ENCODE assay signal across 9 mouse cellular contexts in genomic region chr2:18690055-18690691, GRCm38 (mm10). TPM values are rescaled to one million over a fixed set of nuclear protein-coding genes. Genes with fewer than 3 reads are reported as not detected.
A peak's percentile ranks its signal among the peaks of the same experiment; 100 is the strongest.
DNase-seq lines count a peak whose midpoint lies in the region; ATAC-seq and TF ChIP-seq lines count a peak whose summit lies in the region.
"Had no signal": no experiment of that assay in that cellular context is flagged by ENCODE, and none has a peak within 500 bp of the region (broad histone marks: within the 10 kb centered on the region; RNA-seq: fewer than 3 reads in every experiment).

No protein-coding gene starts in this region.

- H3K27ac ChIP-seq in gastrocnemius, adult 2 months, result no peak overlapping the region
- H3K27ac ChIP-seq in heart, embryonic 16.5 days (ENCODE audit: low read length), result no peak overlapping the region
- H3K27ac ChIP-seq in midbrain, embryonic 12.5 days (replicated peaks), result no peak overlapping the region

- H3K4me2 ChIP-seq in heart, embryonic 16.5 days (ENCODE audit: low read depth, low read length), result peak overlapping the region; percentile 74
- peak overlapping the region; percentile 87 for H3K4me2 ChIP-seq in midbrain, embryonic 12.5 days (replicated peaks)

- peak; percentile 39 for DNase-seq in gastrocnemius, adult 2 months
- no peak for DNase-seq in gastrocnemius, adult 8-10 months (ENCODE audit: low spot score in 2 of 2)
- peak; percentile 57 to 60 for DNase-seq in layer of hippocampus, postnatal 36 days
- DNase-seq in testis, postnatal 14 days (ENCODE audit: low spot score), result peak; percentile 66

- no peak for TF ChIP-seq CTCF in gastrocnemius, adult 2 months (IDR thresholded peaks at IDR 0.05)

- no peaks in the 10 kb centered on the region for H3K36me3 ChIP-seq in heart, embryonic 16.5 days (ENCODE audit: control insufficient read depth, insufficient read depth)
- no peaks in the 10 kb centered on the region for H3K36me3 ChIP-seq in midbrain, embryonic 12.5 days

- WGBS in heart, embryonic 16.5 days, result 1% methylated on average over 56 of the region's 58 CpGs
- under 1% methylated on average over 55 of the region's 58 CpGs for WGBS in midbrain, embryonic 12.5 days

- H3K4me3 ChIP-seq in gastrocnemius, adult 2 months, result peak overlapping the region; percentile 74
- peak overlapping the region; percentile 61 for H3K4me3 ChIP-seq in heart, embryonic 16.5 days (ENCODE audit: low read length)
- H3K4me3 ChIP-seq in midbrain, embryonic 12.5 days, result peak overlapping the region; percentile 53

- peaks cover 7% of the 10 kb centered on the region for H3K9me3 ChIP-seq in heart, embryonic 16.5 days (replicated peaks; ENCODE audit: control insufficient read depth, low read length)
- no peaks in the 10 kb centered on the region for H3K9me3 ChIP-seq in midbrain, embryonic 12.5 days

- peak overlapping the region; percentile 62; the same call in 1 of the 2 replicates for H3K9ac ChIP-seq in heart, embryonic 16.5 days (ENCODE audit: low read length)
- peak overlapping the region; percentile 59 for H3K9ac ChIP-seq in midbrain, embryonic 12.5 days (replicated peaks)

- H3K27me3 ChIP-seq in heart, embryonic 16.5 days (ENCODE audit: control insufficient read depth, insufficient read depth, low read length), result peaks cover 49% of the 10 kb centered on the region
- peaks cover 67% of the 10 kb centered on the region for H3K27me3 ChIP-seq in midbrain, embryonic 12.5 days
- H3K27me3 ChIP-seq: Patski had no signal

- ATAC-seq in CD4-positive, CD25-positive, alpha-beta regulatory T cell, adult 4 months, result peak; percentile 19
- peak; percentile 20 for ATAC-seq in common myeloid progenitor, adult 5-6 weeks (replicated peaks; ENCODE audit: low read depth, poor library complexity, severe bottlenecking)
- no peak for ATAC-seq in heart, embryonic 16.5 days (replicated peaks; ENCODE audit: extremely low read depth, insufficient read depth, low FRiP score)
- ATAC-seq in midbrain, embryonic 12.5 days (ENCODE audit: low FRiP score, low read depth), result peak; percentile 76
- ATAC-seq: Patski had no signal

- H3K4me1 ChIP-seq in heart, embryonic 16.5 days (ENCODE audit: control insufficient read depth, insufficient read depth, low read length), result peaks cover 17% of the 10 kb centered on the region
- H3K4me1 ChIP-seq in midbrain, embryonic 12.5 days, result peaks cover 30% of the 10 kb centered on the region

- intact Hi-C loops in gastrocnemius, adult 2 months (cut with DNase I), result loop anchor here (10.0 kb wide), 1 partner anchor 665 kb away; no protein-coding TSS in a partner anchor

RNA-seq across cellular contexts. Expression of gene Spag6, which starts 3.7 kb away (rescaled TPM):
- total RNA-seq in gastrocnemius, adult 2 months (2021), result 1 to 10 TPM; 1.2 to 1.5 TPM
- total RNA-seq in gastrocnemius, adult 8-10 months (2022), result 1 to 10 TPM in 3 of 4 experiments, under 1 TPM in 1; 0.85 to 1.6 (median 1.2) TPM
- polyA plus RNA-seq in CD4-positive, CD25-positive, alpha-beta regulatory T cell, adult 4 months (2017; shearing (Covaris generic)), result not detected
- not detected in 2 replicates for total RNA-seq in common myeloid progenitor, adult 5-6 weeks (2017)
- 0.26 TPM in 1 of 2 replicates, not detected in the other for polyA plus RNA-seq in heart, embryonic 16.5 days (2015; fragmentation: Nextera tagmentation; extraction: Ambion mirVana)
- total RNA-seq in layer of hippocampus, postnatal 36 days (2021), result 1 to 10 TPM; 3.0 to 5.3 TPM
- polyA plus RNA-seq in midbrain, embryonic 12.5 days (2016; fragmentation: Nextera tagmentation; extraction: Ambion mirVana), result 0.32 and 0.35 TPM in 2 replicates

RNA-seq across cellular contexts. Expression of gene Bmi1, which starts 13.4 kb away (rescaled TPM):
- total RNA-seq in gastrocnemius, adult 2 months (2021), result 10 to 100 TPM; 48.2 to 53.5 TPM
- 10 to 100 TPM; 60.4 to 80.9 (median 68.8) TPM for total RNA-seq in gastrocnemius, adult 8-10 months (2022)
- 10 to 100 TPM; 10.6 to 14.4 TPM for polyA plus RNA-seq in CD4-positive, CD25-positive, alpha-beta regulatory T cell, adult 4 months (2017; shearing (Covaris generic))
- total RNA-seq in common myeloid progenitor, adult 5-6 weeks (2017), result 52.6 and 53.6 TPM in 2 replicates
- 13.8 and 15.8 TPM in 2 replicates for polyA plus RNA-seq in heart, embryonic 16.5 days (2015; fragmentation: Nextera tagmentation; extraction: Ambion mirVana)
- total RNA-seq in layer of hippocampus, postnatal 36 days (2021), result 10 to 100 TPM; 58.4 to 67.5 TPM
- polyA plus RNA-seq in midbrain, embryonic 12.5 days (2016; fragmentation: Nextera tagmentation; extraction: Ambion mirVana), result 36.4 and 44.4 TPM in 2 replicates

RNA-seq across cellular contexts. Expression of gene Commd3, which starts 18.0 kb away (rescaled TPM):
- total RNA-seq in gastrocnemius, adult 2 months (2021), result 100 to 1,000 TPM in 1 of 2 experiments, 10 to 100 TPM in 1; 83.3 to 100 TPM
- 100 to 1,000 TPM in 1 of 4 experiments, 10 to 100 TPM in 3; 93.3 to 100 (median 94.8) TPM for total RNA-seq in gastrocnemius, adult 8-10 months (2022)
- 100 to 1,000 TPM; 207 to 209 TPM for polyA plus RNA-seq in CD4-positive, CD25-positive, alpha-beta regulatory T cell, adult 4 months (2017; shearing (Covaris generic))
- 204 and 213 TPM in 2 replicates for total RNA-seq in common myeloid progenitor, adult 5-6 weeks (2017)
- polyA plus RNA-seq in heart, embryonic 16.5 days (2015; fragmentation: Nextera tagmentation; extraction: Ambion mirVana), result 194 and 201 TPM in 2 replicates
- 100 to 1,000 TPM; 103 to 112 TPM for total RNA-seq in layer of hippocampus, postnatal 36 days (2021)
- polyA plus RNA-seq in midbrain, embryonic 12.5 days (2016; fragmentation: Nextera tagmentation; extraction: Ambion mirVana), result 135 and 145 TPM in 2 replicates

Comparison
In these comparisons a context has a peak if more than half of its experiments do, and no peak if none do; other contexts are left out.
1. DNase-seq: peak in gastrocnemius, adult 2 months (single experiment), layer of hippocampus, postnatal 36 days (2 of 2) and testis, postnatal 14 days (single experiment); none in gastrocnemius, adult 8-10 months (0 of 2).
2. Peak in every context shown above with its lines, with median percentiles within 50 percentile points of each other: H3K4me3 ChIP-seq.